Mouse (Mus musculus) gastrocnemius, adult 2 months (tissue): ENCODE results near the gene Ush2a. TPM values are rescaled to one million over a fixed set of nuclear protein-coding genes. Genes with fewer than 3 reads are reported as not detected.

Experiments
- DNase-seq: peaks from one replicate; pipeline ENCODE4 v3.0.0; 2022
- H3K27ac ChIP-seq: fragments of 200-600 bp; 2 replicates; pipeline ENCODE4 v1.8.1; 2022; ENCODE audit warnings: mild to moderate bottlenecking
- H3K4me3 ChIP-seq: fragments of 200-600 bp; 2 replicates; pipeline ENCODE4 v1.8.1; 2022; ENCODE audit warnings: mild to moderate bottlenecking, moderate library complexity
- CTCF ChIP-seq: fragments of 200-600 bp; IDR thresholded peaks from 2 replicates; pipeline ENCODE4 v1.8.1; 2022; ENCODE audit warnings: antibody characterized with exemption, mild to moderate bottlenecking, moderate library complexity
- intact Hi-C: fragments of 180-260 bp; cut with DNase I; formaldehyde crosslinking; loops from one replicate; pipeline ENCODE4 v1.15.1; 2025
- total RNA-seq, 2 experiments: library from RNA; stranded (reverse); gene quantifications; 2 replicates each; pipeline ENCODE4 v1.2.3; 2021

Gene Ush2a
- total RNA-seq, 2 experiments from 2014 or later, result not detected

GRCm38 (mm10) chr1:188527451-188527850 lies 265.6 kb downstream of the Ush2a start:
- no peak overlapping the region for H3K27ac ChIP-seq
- intact Hi-C loops, result no loop called here
- no peak overlapping the region for H3K4me3 ChIP-seq
- TF ChIP-seq CTCF, result no peak
- DNase-seq, result no peak

- H3K27ac ChIP-seq, result no peak overlapping the region
- H3K4me3 ChIP-seq, result no peak overlapping the region
- intact Hi-C loops, result no loop called here
- DNase-seq, result no peak
- no peak for TF ChIP-seq CTCF
Measured at GRCm38 (mm10) chr1:188529606-188530131, 267.8 kb downstream of the Ush2a start.

GRCm38 (mm10) chr1:188537021-188537420 lies 275.2 kb downstream of the Ush2a start:
- intact Hi-C loops, result no loop called here
- no peak for TF ChIP-seq CTCF
- H3K4me3 ChIP-seq, result no peak overlapping the region
- H3K27ac ChIP-seq, result no peak overlapping the region
- no peak for DNase-seq

GRCm38 (mm10) chr1:188539621-188540020 lies 277.8 kb downstream of the Ush2a start:
- TF ChIP-seq CTCF, result no peak
- Histone ChIP-seq H3K27ac (no peak overlapping the region), H3K4me3 (no peak overlapping the region)
- intact Hi-C loops, result no loop called here
- no peak for DNase-seq

- DNase-seq, result no peak
- TF ChIP-seq CTCF, result no peak
- Histone ChIP-seq H3K4me3 (no peak overlapping the region), H3K27ac (no peak overlapping the region)
- intact Hi-C loops, result no loop called here
Measured at GRCm38 (mm10) chr1:188541492-188541891, 279.7 kb downstream of the Ush2a start.

- intact Hi-C loops, result no loop called here
- Histone ChIP-seq H3K4me3 (no peak overlapping the region), H3K27ac (no peak overlapping the region)
- no peak for DNase-seq
- no peak for TF ChIP-seq CTCF
Measured at GRCm38 (mm10) chr1:188543364-188543763, 281.5 kb downstream of the Ush2a start.

GRCm38 (mm10) chr1:188549686-188550085 lies 287.9 kb downstream of the Ush2a start:
- Histone ChIP-seq H3K4me3 (no peak overlapping the region), H3K27ac (no peak overlapping the region)
- no peak for DNase-seq
- intact Hi-C loops, result no loop called here
- no peak for TF ChIP-seq CTCF

GRCm38 (mm10) chr1:188551802-188552201 lies 290.0 kb downstream of the Ush2a start:
- no peak for TF ChIP-seq CTCF
- H3K27ac ChIP-seq, result no peak overlapping the region
- intact Hi-C loops, result no loop called here
- DNase-seq, result no peak
- H3K4me3 ChIP-seq, result no peak overlapping the region

GRCm38 (mm10) chr1:188558911-188559310 lies 297.1 kb downstream of the Ush2a start:
- Histone ChIP-seq H3K4me3 (no peak overlapping the region), H3K27ac (no peak overlapping the region)
- TF ChIP-seq CTCF, result no peak
- intact Hi-C loops, result no loop called here
- no peak for DNase-seq

GRCm38 (mm10) chr1:188566229-188566628 lies 304.4 kb downstream of the Ush2a start:
- H3K27ac ChIP-seq, result no peak overlapping the region
- no peak overlapping the region for H3K4me3 ChIP-seq
- intact Hi-C loops, result no loop called here
- TF ChIP-seq CTCF, result no peak
- DNase-seq, result no peak

GRCm38 (mm10) chr1:188567486-188567885 lies 305.7 kb downstream of the Ush2a start:
- no peak for DNase-seq
- Histone ChIP-seq H3K27ac (no peak overlapping the region), H3K4me3 (no peak overlapping the region)
- no peak for TF ChIP-seq CTCF
- intact Hi-C loops, result no loop called here

GRCm38 (mm10) chr1:188568295-188568961 lies 306.6 kb downstream of the Ush2a start:
- no peak for DNase-seq
- no peak overlapping the region for H3K27ac ChIP-seq
- no peak overlapping the region for H3K4me3 ChIP-seq
- no peak for TF ChIP-seq CTCF
- intact Hi-C loops, result no loop called here

GRCm38 (mm10) chr1:188576246-188576747 lies 314.5 kb downstream of the Ush2a start:
- Histone ChIP-seq H3K4me3 (no peak overlapping the region), H3K27ac (no peak overlapping the region)
- TF ChIP-seq CTCF, result no peak
- no peak for DNase-seq
- intact Hi-C loops, result no loop called here

GRCm38 (mm10) chr1:188577376-188577775 lies 315.6 kb downstream of the Ush2a start:
- intact Hi-C loops, result no loop called here
- DNase-seq, result no peak
- Histone ChIP-seq H3K4me3 (no peak overlapping the region), H3K27ac (no peak overlapping the region)
- no peak for TF ChIP-seq CTCF
